Mouse (Mus musculus): ENCODE data around the gene Rbpjl.

The Rbpjl gene

GRCm38 (mm10) chr2:164445399-164446085 is 42.6 kb downstream of the Rbpjl start:
- no peak for DNase-seq (ENCODE audit: low spot score in 2 of 2)

- DNase-seq (ENCODE audit: low spot score in 2 of 2), result no peak
Observed at GRCm38 (mm10) chr2:164446086-164446469, 43.1 kb downstream of the Rbpjl start.

DNA sequence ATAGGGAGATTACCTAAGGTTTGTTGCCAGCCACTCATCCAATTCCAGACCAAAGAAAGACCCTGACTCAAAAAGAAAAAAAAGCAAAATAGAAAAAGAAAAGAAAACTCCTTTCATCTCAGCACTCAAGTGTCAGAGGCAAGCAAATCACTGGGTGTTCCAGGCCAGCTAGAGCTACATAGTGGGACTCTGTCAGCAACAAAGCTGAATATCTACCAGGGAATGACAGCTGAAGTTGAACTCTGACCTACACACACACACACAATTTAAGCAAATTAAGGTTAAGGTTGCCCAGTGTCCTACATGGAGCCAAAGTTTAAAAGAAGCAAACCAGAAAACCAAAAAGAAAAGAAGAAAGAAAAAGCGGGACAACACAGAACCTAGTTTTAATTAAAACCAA is 45.2 kb downstream of the Rbpjl start:
- DNase-seq (ENCODE audit: low spot score in 2 of 2), result no peak

GRCm38 (mm10) chr2:164448921-164449320 is 46.0 kb downstream of the Rbpjl start:
- no peak for DNase-seq (ENCODE audit: low spot score in 2 of 2)

- no peak for DNase-seq (ENCODE audit: low spot score in 2 of 2)
Observed at GRCm38 (mm10) chr2:164449341-164450042, 46.6 kb downstream of the Rbpjl start.

DNA sequence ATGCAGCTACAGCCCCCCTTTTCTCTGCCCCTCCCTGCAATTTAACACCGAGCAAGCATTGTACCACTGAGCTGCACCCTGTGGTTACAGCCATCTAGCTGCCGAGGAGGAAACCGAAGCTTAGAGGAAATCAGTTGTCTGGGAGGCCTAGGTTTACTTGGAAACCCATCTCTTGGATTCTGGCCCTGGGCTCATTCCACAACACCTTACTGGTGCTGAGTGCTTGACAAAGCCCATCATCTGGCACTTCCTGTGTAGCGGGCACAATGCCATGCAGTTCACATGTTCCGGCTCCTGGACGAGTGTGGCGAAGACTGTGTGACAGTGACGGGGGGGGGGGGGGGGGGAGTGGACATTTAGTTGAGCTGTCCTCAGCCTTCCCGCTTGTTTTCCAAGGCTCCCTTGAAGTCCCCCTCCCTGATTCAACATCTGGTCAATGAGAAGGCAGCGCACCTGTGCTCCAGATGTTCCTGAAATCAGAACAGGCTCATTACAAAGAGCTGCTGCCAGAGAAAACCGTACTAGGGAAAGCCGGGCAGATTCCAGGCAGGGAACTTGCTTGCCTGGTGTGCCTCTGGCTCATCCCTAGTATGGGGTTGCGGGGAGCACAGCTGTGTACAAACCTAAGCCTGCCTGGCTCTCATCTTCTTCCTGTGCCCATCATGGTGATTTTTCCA is 49.2 kb downstream of the Rbpjl start:
- no peak for DNase-seq (ENCODE audit: low spot score in 2 of 2)

- DNase-seq (ENCODE audit: low spot score in 2 of 2), result no peak
Observed at GRCm38 (mm10) chr2:164453047-164453757, 50.3 kb downstream of the Rbpjl start.

DNA sequence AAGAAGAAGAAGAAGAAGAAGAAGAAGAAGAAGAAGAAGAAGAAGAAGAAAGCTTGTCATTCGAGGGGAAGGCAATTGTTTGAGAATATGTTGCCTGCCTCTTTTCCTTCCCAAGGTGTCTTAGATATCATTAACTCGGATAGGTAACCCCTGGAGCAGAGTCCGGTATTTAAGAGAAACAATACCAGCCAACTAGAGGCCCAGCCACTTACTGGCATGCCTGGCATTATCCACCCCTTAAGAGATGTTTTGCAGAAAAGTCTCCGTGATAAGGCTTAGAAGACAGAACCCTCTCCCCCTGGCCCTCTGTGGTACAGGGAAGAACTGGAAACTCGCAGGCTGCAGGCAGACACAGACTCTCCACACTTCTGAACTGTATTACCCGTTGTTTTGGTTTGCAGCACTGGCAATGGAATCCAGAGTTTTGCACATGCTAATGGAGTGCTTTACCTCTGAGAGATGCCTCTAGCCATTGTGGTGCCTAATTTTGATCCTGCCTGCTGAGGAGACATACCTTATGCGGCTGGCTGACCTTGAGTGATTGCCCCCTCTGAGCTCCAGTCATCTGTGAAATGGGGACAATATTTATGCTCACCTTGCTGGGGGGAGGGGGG is 51.1 kb downstream of the Rbpjl start:
- DNase-seq (ENCODE audit: low spot score in 2 of 2), result no peak

DNA sequence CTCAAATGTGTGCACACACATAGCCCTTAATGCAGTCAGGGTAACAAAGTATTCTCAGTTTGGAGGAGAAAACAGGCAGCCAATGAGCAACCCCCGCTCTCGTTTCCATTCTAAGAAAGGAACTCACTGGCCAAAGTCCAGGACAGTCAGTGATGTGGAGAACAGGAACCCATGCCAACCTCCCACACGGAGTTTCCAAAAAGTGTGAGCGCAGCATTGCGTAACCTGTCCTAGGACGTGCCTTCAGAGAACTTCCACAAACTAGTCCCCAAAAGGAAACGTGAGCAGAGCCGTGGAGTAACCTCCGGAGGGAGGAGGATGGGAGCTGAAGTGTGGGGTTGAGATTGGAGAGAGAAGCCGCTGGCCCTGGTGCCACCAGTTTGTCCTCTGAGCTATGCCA is 51.9 kb downstream of the Rbpjl start:
- peak in 1 of 2 experiments; percentile 65 for DNase-seq (ENCODE audit: low spot score in 2 of 2)

GRCm38 (mm10) chr2:164455421-164456190 is 52.7 kb downstream of the Rbpjl start:
- no peak for DNase-seq (ENCODE audit: low spot score in 2 of 2)

- no peak for DNase-seq (ENCODE audit: low spot score in 2 of 2)
Observed at GRCm38 (mm10) chr2:164456413-164456812, 53.5 kb downstream of the Rbpjl start.

DNA sequence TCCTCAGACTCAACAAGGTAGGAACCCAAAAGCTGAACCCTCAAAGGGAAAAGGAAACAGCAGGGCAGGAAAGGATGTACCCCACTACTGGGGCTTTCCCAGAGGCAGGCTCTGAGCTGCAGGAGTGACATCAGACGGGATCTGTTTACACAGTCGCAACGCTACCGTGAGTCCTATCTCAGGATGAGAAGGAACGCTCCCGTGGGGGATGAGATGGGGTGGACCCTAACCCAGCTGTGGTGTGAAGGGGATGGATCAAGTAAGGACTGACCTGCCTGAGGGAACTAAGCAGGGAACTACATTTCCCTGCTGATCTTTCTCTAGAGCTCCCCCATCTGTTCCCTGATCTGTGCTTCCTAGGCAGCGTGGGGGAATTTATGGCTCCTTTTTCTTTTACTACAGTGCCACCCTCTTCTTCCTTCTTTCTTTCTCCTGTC is 53.9 kb downstream of the Rbpjl start, which contains the start of gene Sys1:
TSS of gene Sys1 (plus strand) at position 101 of the 437 bp plus-strand sequence.
- no peak for DNase-seq (ENCODE audit: low spot score in 2 of 2)

GRCm38 (mm10) chr2:164457942-164458341 is 55.0 kb downstream of the Rbpjl start:
- DNase-seq (ENCODE audit: low spot score in 2 of 2), result no peak

DNA sequence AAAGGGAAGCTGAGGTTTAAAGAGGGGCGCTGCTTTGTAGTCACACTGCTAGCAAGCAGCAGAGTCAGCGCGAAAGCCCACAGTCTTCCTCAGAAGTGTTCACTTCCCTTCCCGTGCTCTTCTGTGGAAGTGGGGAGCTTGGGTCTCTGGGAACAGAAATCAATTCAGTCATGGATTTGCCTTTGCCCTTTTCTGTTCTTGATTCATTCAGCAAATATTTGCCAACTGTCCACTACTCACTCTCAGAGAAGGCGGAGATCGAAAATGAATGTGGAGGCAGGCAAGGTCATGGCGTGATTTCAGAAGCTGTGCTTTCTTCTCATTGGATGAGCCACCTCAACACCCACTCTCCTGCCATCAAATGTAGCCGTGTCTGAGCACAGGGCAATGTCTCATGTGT is 55.6 kb downstream of the Rbpjl start:
- DNase-seq (ENCODE audit: low spot score in 2 of 2), result no peak

GRCm38 (mm10) chr2:164460745-164461551 is 58.0 kb downstream of the Rbpjl start, which contains the start of gene Gm20458:
Gm20458 (plus strand) TSS chr2:164460967.
- peak; percentile 89 to 96 for DNase-seq (ENCODE audit: low spot score in 2 of 2)
